Mouse (Mus musculus): ENCODE results near the gene Tet3. TPM values are rescaled to one million over a fixed set of nuclear protein-coding genes. Genes with fewer than 3 reads are reported as not detected.

The Tet3 gene
- polyA plus RNA-seq, 1 experiment from 2014 or later: 39.9 TPM

Small RNAs within 50 kb of the gene (microRNA-seq; reads per million reads assigned to microRNA genes)
- gene Mir6374: not detected

Other genes with a start within 250 kb of the Tet3 start
- gene Slc4a5, start 239.3 kb downstream of the Tet3 start, polyA plus RNA-seq (2014; fragmentation: Nextera tagmentation; extraction: Ambion mirVana): 0.52 and 0.68 TPM in 2 replicates
- 48.0 and 51.6 TPM in 2 replicates for gene Mthfd2, start 133.2 kb downstream of the Tet3 start, polyA plus RNA-seq (2014; fragmentation: Nextera tagmentation; extraction: Ambion mirVana)
- 73.7 and 82.0 TPM in 2 replicates for gene Mob1a, start 133.1 kb downstream of the Tet3 start, polyA plus RNA-seq (2014; fragmentation: Nextera tagmentation; extraction: Ambion mirVana)
- gene Bola3, start 109.9 kb downstream of the Tet3 start, polyA plus RNA-seq (2014; fragmentation: Nextera tagmentation; extraction: Ambion mirVana): 134 and 144 TPM in 2 replicates
- 50.5 and 57.3 TPM in 2 replicates for gene Dguok, start 47.9 kb upstream of the Tet3 start, polyA plus RNA-seq (2014; fragmentation: Nextera tagmentation; extraction: Ambion mirVana)
- 2.6 and 3.2 TPM in 2 replicates for gene Actg2, start 77.2 kb upstream of the Tet3 start, polyA plus RNA-seq (2014; fragmentation: Nextera tagmentation; extraction: Ambion mirVana)
- 28.3 and 30.3 TPM in 2 replicates for gene Stambp, start 113.6 kb upstream of the Tet3 start, polyA plus RNA-seq (2014; fragmentation: Nextera tagmentation; extraction: Ambion mirVana)
- not detected in 2 replicates for gene Clec4f, start 197.1 kb upstream of the Tet3 start, polyA plus RNA-seq (2014; fragmentation: Nextera tagmentation; extraction: Ambion mirVana)
- not detected in 2 replicates for gene Cd207, start 218.8 kb upstream of the Tet3 start, polyA plus RNA-seq (2014; fragmentation: Nextera tagmentation; extraction: Ambion mirVana)

All from midbrain, embryonic 11.5 days (tissue).